Mouse (Mus musculus) frontal cortex, postnatal 10 days (tissue): ENCODE measurements around the gene Tbx19.

Experiments used
- DNase-seq, 2 experiments: peaks; one replicate each; pipeline ENCODE4 v3.0.0; 2022; ENCODE audit warnings: low spot score in 2 of 2, mixed read lengths in 1 of 2

Gene Tbx19

GRCm38 (mm10) chr1:165184178-165184577, 23.6 kb upstream of the Tbx19 start:
- no peak for DNase-seq

GRCm38 (mm10) chr1:165183400-165183799, 22.8 kb upstream of the Tbx19 start:
- no peak for DNase-seq

GRCm38 (mm10) chr1:165179321-165179720, 18.7 kb upstream of the Tbx19 start:
- DNase-seq, result no peak

- no peak for DNase-seq
Observed at GRCm38 (mm10) chr1:165178075-165178474, 17.5 kb upstream of the Tbx19 start.

- DNase-seq, result no peak
Observed at GRCm38 (mm10) chr1:165174059-165174616, 13.6 kb upstream of the Tbx19 start.

GRCm38 (mm10) chr1:165171277-165171676, 10.7 kb upstream of the Tbx19 start:
- DNase-seq, result no peak

GRCm38 (mm10) chr1:165170157-165170556, 9.6 kb upstream of the Tbx19 start:
- DNase-seq, result no peak

GRCm38 (mm10) chr1:165169462-165169861, 8.9 kb upstream of the Tbx19 start:
- no peak for DNase-seq

GRCm38 (mm10) chr1:165164920-165165319, 4.3 kb upstream of the Tbx19 start:
- DNase-seq, result no peak

- no peak for DNase-seq
Observed at GRCm38 (mm10) chr1:165158841-165159240, 1.7 kb downstream of the Tbx19 start.

GRCm38 (mm10) chr1:165154162-165154561, 6.4 kb downstream of the Tbx19 start:
- DNase-seq, result no peak

GRCm38 (mm10) chr1:165151216-165151615, 9.4 kb downstream of the Tbx19 start:
- no peak for DNase-seq

GRCm38 (mm10) chr1:165142343-165142916, 18.1 kb downstream of the Tbx19 start:
- no peak for DNase-seq

GRCm38 (mm10) chr1:165140227-165140626, 20.3 kb downstream of the Tbx19 start:
- DNase-seq, result no peak

- no peak for DNase-seq
Observed at GRCm38 (mm10) chr1:165133858-165134257, 26.7 kb downstream of the Tbx19 start.

GRCm38 (mm10) chr1:165133279-165133678, 27.3 kb downstream of the Tbx19 start:
- DNase-seq, result no peak

- peak; percentile 48 to 78 for DNase-seq
Observed at GRCm38 (mm10) chr1:165132187-165132877, 28.2 kb downstream of the Tbx19 start.

GRCm38 (mm10) chr1:165129573-165129972, 31.0 kb downstream of the Tbx19 start:
- DNase-seq, result no peak

GRCm38 (mm10) chr1:165121096-165121495, 39.5 kb downstream of the Tbx19 start:
- no peak for DNase-seq

- peak; percentile 76 to 89 for DNase-seq
Observed at GRCm38 (mm10) chr1:165120349-165120898, 40.1 kb downstream of the Tbx19 start.

GRCm38 (mm10) chr1:165119760-165120159, 40.8 kb downstream of the Tbx19 start:
- no peak for DNase-seq

GRCm38 (mm10) chr1:165119011-165119726, 41.4 kb downstream of the Tbx19 start:
- no peak for DNase-seq
